Comparison of ENCODE assay signal across 16 mouse cellular contexts in genomic region chr17:8538102-8538501, GRCm38 (mm10). TPM values are rescaled to one million over a fixed set of nuclear protein-coding genes. Genes with fewer than 3 reads are reported as not detected.
DNase-seq lines count a peak whose midpoint lies in the region; ATAC-seq and TF ChIP-seq lines count a peak whose summit lies in the region.
"Had no signal": no experiment of that assay in that cellular context is flagged by ENCODE, and none has a peak within 500 bp of the region (broad histone marks: within the 10 kb centered on the region; RNA-seq: fewer than 3 reads in every experiment).

No protein-coding gene starts in this region.

- DNase-seq in kidney, adult 2 months = no peak
- no peak for DNase-seq in kidney, postnatal 14 days
- DNase-seq in 3T3-L1 (ENCODE audit: low read depth, low spot score) = peak; percentile 28
- peak; percentile 22 for DNase-seq in CD4-positive helper T cell, adult 2 months (ENCODE audit: low read depth, low spot score)
- peak; percentile 10 for DNase-seq in c-Kit-positive CD71-positive TER-119-positive erythroid progenitor cells, embryonic 14.5 days (ENCODE audit: low spot score)
- no peak for DNase-seq in yolk sac, embryonic 10.5 days (ENCODE audit: low spot score)
- no peak for DNase-seq in ovary, postnatal 36 days (ENCODE audit: low spot score)
- DNase-seq: heart, postnatal 10 days; kidney, adult 11 months had no signal

- H3K27ac ChIP-seq in kidney, adult 2 months (ENCODE audit: insufficient read depth, low read depth, low read length) = no peak overlapping the region
- H3K27ac ChIP-seq: limb, embryonic 13.5 days; macrophage had no signal

- peak; percentile 24; the same call in 1 of the 2 replicates for TF ChIP-seq CTCF in kidney, adult 2 months (conservative IDR thresholded peaks at IDR 0.05; ENCODE audit: insufficient read depth, insufficient read length, low read depth, low read length)

- H3K36me3 ChIP-seq in kidney, adult 2 months (ENCODE audit: control insufficient read depth, insufficient read depth, low read length) = no peaks in the 10 kb centered on the region
- H3K36me3 ChIP-seq: limb, embryonic 13.5 days had no signal

- 72% methylated on average over 3 of the region's 3 CpGs for WGBS in kidney, adult 2 months

- ATAC-seq in erythroid progenitor cell, adult 5-6 weeks (replicated peaks; ENCODE audit: low FRiP score, poor library complexity, severe bottlenecking) = no peak

- no peak for TF ChIP-seq POLR2A in kidney, adult 2 months (IDR thresholded peaks at IDR 0.05; ENCODE audit: low read depth, low read length)

- H3K27me3 ChIP-seq in kidney, adult 2 months (replicated peaks; ENCODE audit: control insufficient read depth, insufficient read depth, low read length) = no peaks in the 10 kb centered on the region
- H3K27me3 ChIP-seq: limb, embryonic 13.5 days had no signal

- H3K4me3 ChIP-seq in kidney, adult 2 months (ENCODE audit: insufficient read depth, low read depth, low read length) = no peak overlapping the region
- H3K4me3 ChIP-seq: erythroblast, embryonic 14.5 days; limb, embryonic 13.5 days had no signal

- H3K4me1 ChIP-seq in kidney, adult 2 months (ENCODE audit: control insufficient read depth, insufficient read depth, low read length) = no peaks in the 10 kb centered on the region

RNA-seq across cellular contexts. Expression of gene Pde10a, which starts 12.9 kb away (rescaled TPM):
- 1.8 and 2.0 TPM in 2 replicates for polyA plus RNA-seq in kidney, adult 2 months (2012; rRNA removed)
- total RNA-seq in erythroid progenitor cell, adult 5-6 weeks (2015; ENCODE audit: low replicate concordance) = not detected in 2 replicates
- 1.5 TPM in 1 of 2 replicates, not detected in the other for total RNA-seq in erythroid progenitor cell, adult 5-6 weeks (2017; ENCODE audit: low replicate concordance)
- polyA plus RNA-seq: erythroblast, embryonic 14.5 days had no signal

RNA-seq across cellular contexts. Expression of gene Gm17087, which starts 28.6 kb away (rescaled TPM):
- not detected in 2 replicates for polyA plus RNA-seq in kidney, adult 2 months (2012; rRNA removed)
- not detected in 2 replicates for total RNA-seq in erythroid progenitor cell, adult 5-6 weeks (2015; ENCODE audit: low replicate concordance)
- total RNA-seq in erythroid progenitor cell, adult 5-6 weeks (2017; ENCODE audit: low replicate concordance) = not detected in 2 replicates
- total RNA-seq: gastrocnemius, adult 18-20 months; heart, postnatal 10 days; layer of hippocampus, postnatal 10 days had no signal
- polyA plus RNA-seq: erythroblast, embryonic 14.5 days; limb, embryonic 13.5 days; macrophage; urinary bladder, adult 2 months had no signal

Comparison
In these comparisons a context has a peak if more than half of its experiments do, and no peak if none do; other contexts are left out.
1. DNase-seq: peak in 3T3-L1 (single experiment), CD4-positive helper T cell, adult 2 months (single experiment) and c-Kit-positive CD71-positive TER-119-positive erythroid progenitor cells, embryonic 14.5 days (single experiment); none in kidney, adult 2 months (single experiment), kidney, postnatal 14 days (single experiment), yolk sac, embryonic 10.5 days (single experiment) and ovary, postnatal 36 days (single experiment).